Mouse (Mus musculus) small intestine, adult 2 months (tissue): ENCODE results near the gene Cldn7. TPM values are rescaled to one million over a fixed set of nuclear protein-coding genes. Genes with fewer than 3 reads are reported as not detected.
"Not testable (repeated sequence)": the region's sequence is repeated elsewhere in the genome, so short reads cannot be mapped to it uniquely, and the experiment has no call there.

ENCODE experiments used
- H3K27ac ChIP-seq: fragments of 200-500 bp; 2 replicates; pipeline ENCODE4 v1.5.1; 2012; ENCODE audit warnings: low read depth, low read length, control low read depth, inconsistent platforms; ENCODE audit not compliant: insufficient read depth
- H3K27me3 ChIP-seq: fragments of 200-500 bp; 2 replicates; pipeline ENCODE4 v1.6.1; 2012; ENCODE audit warnings: mild to moderate bottlenecking, moderate library complexity, low read length, inconsistent platforms; ENCODE audit not compliant: control insufficient read depth, insufficient read depth
- H3K36me3 ChIP-seq: fragments of 200-500 bp; 2 replicates; pipeline ENCODE4 v1.6.1; 2012; ENCODE audit warnings: mild to moderate bottlenecking, low read length, control low read depth, inconsistent platforms; ENCODE audit not compliant: control insufficient read depth, insufficient read depth
- H3K4me1 ChIP-seq: fragments of 200-500 bp; 2 replicates; pipeline ENCODE4 v1.6.1; 2012; ENCODE audit warnings: low read length, inconsistent platforms, mixed read lengths; ENCODE audit not compliant: control insufficient read depth, insufficient read depth, insufficient read length
- H3K4me3 ChIP-seq: fragments of 200-500 bp; 2 replicates; pipeline ENCODE4 v1.5.1; 2012; ENCODE audit warnings: low read depth, mild to moderate bottlenecking, control low read depth, inconsistent platforms, low read length, moderate library complexity
- CTCF ChIP-seq: fragments of 200-500 bp; IDR thresholded peaks from 2 replicates; pipeline ENCODE4 v1.5.1; 2012; ENCODE audit warnings: low read depth, mild to moderate bottlenecking, control low read depth, inconsistent platforms, low read length, moderate library complexity, mixed read lengths; ENCODE audit not compliant: insufficient replicate concordance, insufficient read length; ENCODE audit errors: extremely low read depth
- POLR2A ChIP-seq: fragments of 200-500 bp; IDR thresholded peaks from 2 replicates; pipeline ENCODE4 v1.6.1; 2012; ENCODE audit warnings: low read depth, mild to moderate bottlenecking, control low read depth, inconsistent platforms, low read length, moderate library complexity
- WGBS: fragments of 180-500 bp; shearing (Covaris S2); methylation state at CpG from one replicate; pipeline ENCODE4 v1.1.7; 2018; 5-methylcytosine and 5-hydroxymethylcytosine counted together
- polyA plus RNA-seq: library from polyadenylated mRNA; depleted of rRNA; stranded (reverse); fragments of >200 nt; gene quantifications from 2 replicates; pipeline ENCODE4 v1.2.3, GENCODE M21; 2012; rRNA removed

The Cldn7 gene
- 521 and 1,844 TPM in 2 replicates for polyA plus RNA-seq

DNA sequence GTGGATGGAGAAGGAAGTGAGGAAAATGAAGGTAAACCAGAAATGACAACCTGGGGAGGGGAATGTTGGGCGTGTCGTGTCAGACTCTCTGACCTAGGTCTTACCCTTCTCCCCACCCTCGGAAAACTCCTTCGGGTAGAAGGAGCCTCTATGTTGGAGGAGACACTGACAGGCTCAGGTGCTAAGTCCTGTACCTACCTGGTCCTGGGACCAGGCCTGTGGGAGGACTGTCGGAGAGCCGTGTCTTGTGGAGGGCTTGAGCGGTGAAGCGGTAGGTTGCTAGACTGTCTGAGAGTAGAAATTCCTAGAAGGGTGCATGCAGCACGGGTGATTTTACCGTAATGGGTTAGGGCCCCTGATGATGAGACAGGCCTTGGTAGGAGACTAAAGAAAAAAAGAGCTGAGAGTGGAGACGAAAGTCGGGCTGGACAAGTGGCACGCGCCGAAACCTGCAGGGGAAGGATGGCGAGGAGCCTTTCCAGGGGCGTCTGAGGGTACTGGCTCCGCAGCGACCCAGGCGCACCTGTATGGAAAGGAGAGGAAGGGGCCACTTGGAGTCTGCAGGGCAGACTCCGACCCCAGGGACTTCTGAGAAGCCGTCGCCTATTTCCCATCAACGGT is at the start of gene Cldn7:
TSS of gene Cldn7 (plus strand) at position 130 of the 621 bp plus-strand sequence.
- Histone ChIP-seq H3K27me3 (no peaks in the 10 kb centered on the region), H3K4me3 (peak within 1 kb of the TSS; percentile 78)
- TF ChIP-seq POLR2A (no peak), CTCF (no peak)

DNA sequence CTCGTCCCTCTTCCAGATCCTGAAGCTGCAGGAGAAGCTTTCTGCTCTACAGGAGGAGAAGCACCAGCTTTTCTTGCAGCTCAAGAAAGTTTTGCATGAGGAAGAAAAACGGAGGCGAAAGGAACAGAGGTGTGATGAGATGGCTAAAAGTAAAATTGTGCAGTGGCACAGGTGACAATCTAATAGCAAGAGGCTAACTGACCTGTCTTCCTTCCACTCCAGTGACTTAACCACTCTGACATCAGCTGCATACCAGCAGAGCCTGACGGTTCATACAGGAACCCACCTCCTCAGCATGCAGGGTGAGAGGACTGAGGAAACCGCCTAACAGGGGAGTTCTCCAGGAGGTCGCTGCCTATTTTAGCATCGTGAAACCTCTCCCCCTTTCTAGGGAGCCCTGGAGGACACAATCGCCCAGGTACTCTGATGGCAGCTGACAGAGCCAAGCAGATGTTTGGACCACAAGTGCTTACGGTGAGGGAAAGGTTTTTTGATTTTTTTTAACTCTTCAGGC is 49.6 kb upstream of the Cldn7 start:
- TF ChIP-seq CTCF (no peak), POLR2A (no peak)
- Histone ChIP-seq H3K4me1 (peaks cover 14% of the 10 kb centered on the region), H3K27ac (no peak overlapping the region), H3K36me3 (peaks cover 58% of the 10 kb centered on the region), H3K4me3 (peak overlapping the region; percentile 92; the same call in 1 of the 2 replicates), H3K27me3 (no peaks in the 10 kb centered on the region)
- 31% methylated on average over 9 of the region's 9 CpGs for WGBS

More for the DNA sequence above, at the start of gene Cldn7:
- H3K27ac ChIP-seq: peak within 1 kb of the TSS; percentile 99
- WGBS: 10% methylated on average over 24 of the region's 24 CpGs
- peaks cover 16% of the 10 kb centered on the region; the same call in 1 of the 2 replicates for H3K4me1 ChIP-seq
- peaks cover 24% of the 10 kb centered on the region for H3K36me3 ChIP-seq

DNA sequence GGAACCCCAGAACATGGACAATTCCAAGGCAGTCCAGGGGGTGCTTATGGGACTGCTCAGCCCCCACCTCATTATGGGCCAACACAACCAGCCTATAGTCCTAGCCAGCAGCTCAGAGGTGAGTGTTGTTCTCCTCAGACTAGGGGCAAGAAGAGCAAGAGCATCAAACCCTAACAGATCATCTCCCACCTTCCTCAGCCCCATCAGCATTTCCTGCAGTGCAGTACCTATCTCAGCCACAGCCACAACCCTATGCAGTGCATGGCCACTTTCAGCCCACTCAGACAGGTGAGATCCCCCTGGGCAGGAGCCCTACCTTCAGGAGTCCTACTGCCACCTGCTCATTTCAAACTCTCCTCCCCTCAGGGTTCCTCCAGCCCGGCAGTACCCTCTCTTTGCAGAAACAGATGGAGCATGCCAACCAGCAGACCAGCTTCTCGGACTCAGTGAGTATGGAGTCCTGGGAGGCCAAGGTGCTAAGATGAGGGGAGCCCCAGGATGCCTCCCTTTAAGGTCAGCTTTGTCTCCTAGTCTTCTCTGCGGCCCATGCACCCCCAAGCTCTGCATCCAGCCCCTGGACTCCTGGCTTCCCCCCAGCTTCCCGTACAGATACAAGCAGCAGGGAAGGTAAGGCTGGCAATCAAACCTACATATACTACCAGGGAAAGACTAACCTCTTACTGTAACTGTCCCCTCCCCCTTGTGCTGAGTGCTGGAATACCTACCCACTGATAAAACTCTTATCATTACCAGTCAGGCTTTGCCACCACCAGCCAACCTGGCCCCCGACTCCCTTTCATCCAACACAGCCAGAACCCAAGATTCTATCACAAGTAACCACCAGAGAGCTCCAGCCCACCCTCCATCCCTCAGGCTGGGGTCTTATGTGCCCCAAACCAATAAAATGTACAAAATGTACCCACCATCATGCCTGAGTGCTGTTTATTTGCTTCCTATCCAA is 48.6 kb upstream of the Cldn7 start:
- TF ChIP-seq CTCF: peak; percentile 12; the same call in 1 of the 2 replicates
- TF ChIP-seq POLR2A: no peak
- no peaks in the 10 kb centered on the region for H3K27me3 ChIP-seq
- peaks cover 50% of the 10 kb centered on the region for H3K36me3 ChIP-seq
- H3K4me1 ChIP-seq: peaks cover 14% of the 10 kb centered on the region
- 42% methylated on average over 5 of the region's 5 CpGs for WGBS
- no peak overlapping the region for H3K4me3 ChIP-seq
- no peak overlapping the region for H3K27ac ChIP-seq

DNA sequence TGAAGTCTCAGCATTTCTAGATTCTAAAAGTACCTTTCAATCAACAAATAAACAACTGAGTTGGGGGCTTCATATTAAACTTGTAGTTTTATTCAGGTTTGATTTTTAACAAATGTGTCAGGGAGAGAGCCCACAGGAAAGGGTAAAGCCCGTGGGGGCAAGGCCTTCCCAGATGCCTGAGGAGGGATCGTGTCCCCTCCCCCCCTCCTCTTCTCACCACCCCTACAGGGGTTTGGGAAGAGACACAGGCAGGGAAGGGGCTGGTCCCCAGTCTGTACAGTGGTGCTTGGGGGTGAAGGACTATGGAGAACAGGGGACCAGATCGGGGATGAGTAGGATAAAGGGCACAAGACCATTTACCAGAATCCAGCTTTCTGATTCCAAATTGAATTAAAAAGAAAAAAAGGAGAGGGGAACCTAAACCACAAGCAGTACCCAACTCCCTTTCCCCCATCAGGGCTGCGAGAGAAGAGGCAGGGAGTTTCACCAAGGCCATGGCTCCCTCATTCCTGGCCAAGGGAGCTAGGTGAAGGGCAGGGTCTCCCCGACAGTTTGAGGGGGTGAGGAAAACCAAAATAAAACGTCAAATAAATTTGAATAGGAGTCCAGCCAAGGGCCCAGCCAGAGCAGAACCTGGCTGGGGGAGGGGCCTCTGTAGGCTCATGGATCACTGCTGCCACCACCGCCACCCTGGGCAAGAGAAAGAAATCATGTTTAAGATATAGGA is 47.8 kb upstream of the Cldn7 start:
- H3K36me3 ChIP-seq: peaks cover 41% of the 10 kb centered on the region
- WGBS: 61% methylated on average over 7 of the region's 7 CpGs

DNA sequence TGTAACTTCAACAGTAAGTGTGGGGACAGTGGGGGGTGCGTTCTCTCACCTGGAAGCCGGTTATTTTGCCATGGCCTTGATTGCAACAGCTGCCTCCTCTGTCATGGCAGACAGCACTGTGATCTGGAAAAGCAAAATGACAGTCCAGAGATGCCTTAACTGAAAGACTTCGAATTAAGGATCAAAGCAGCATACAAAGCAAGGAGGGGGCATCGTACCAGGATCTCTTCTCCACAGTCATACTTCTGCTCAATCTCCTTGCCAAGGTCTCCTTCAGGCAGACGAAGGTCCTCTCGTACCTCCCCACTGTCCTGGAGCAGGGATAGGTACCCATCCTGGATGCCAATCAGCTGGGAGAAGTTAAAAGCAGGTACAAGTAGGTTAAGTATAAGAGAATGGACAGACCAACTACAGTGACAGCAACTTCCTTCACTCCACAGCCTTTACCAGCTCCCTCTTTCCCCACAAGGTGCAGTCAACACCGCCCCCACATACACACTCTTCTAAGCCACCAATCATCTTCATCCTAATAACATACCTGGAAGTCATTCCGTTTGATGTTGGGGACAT is 47.1 kb upstream of the Cldn7 start:
- no peaks in the 10 kb centered on the region for H3K27me3 ChIP-seq
- TF ChIP-seq CTCF (no peak), POLR2A (no peak)
- no peak overlapping the region for H3K4me3 ChIP-seq
- no peak overlapping the region for H3K27ac ChIP-seq
- WGBS: 80% methylated on average over 8 of the region's 8 CpGs
- peaks cover 35% of the 10 kb centered on the region for H3K36me3 ChIP-seq
- peaks cover 14% of the 10 kb centered on the region for H3K4me1 ChIP-seq

More for the DNA sequence above, 47.8 kb upstream of the Cldn7 start:
- H3K27ac ChIP-seq, H3K4me3 ChIP-seq, H3K27me3 ChIP-seq: not testable (repeated sequence)
- H3K4me1 ChIP-seq: peaks cover 14% of the 10 kb centered on the region

DNA sequence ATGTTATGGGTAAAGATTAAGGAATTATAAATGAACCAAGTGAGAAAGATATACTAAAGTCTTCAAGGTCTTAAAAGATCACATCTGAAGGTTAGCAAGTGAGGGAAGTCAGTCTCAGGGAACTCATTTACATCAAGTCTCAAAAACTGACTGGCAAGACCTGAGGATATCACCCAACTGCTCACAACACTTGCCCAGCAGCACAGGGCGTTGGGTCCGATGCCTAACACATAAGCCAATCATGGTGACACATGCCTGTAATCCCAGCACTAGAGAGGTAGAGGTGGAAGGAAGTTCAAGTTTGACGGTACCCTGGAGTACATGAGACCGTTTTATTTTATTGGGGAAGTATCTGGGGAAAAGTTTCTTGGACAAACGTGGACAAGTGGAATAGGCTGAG is 46.5 kb upstream of the Cldn7 start:
- 71% methylated on average over 5 of the region's 5 CpGs for WGBS
- Histone ChIP-seq H3K4me1 (peaks cover 15% of the 10 kb centered on the region), H3K27ac (no peak overlapping the region), H3K36me3 (peaks cover 35% of the 10 kb centered on the region), H3K4me3 (no peak overlapping the region), H3K27me3 (no peaks in the 10 kb centered on the region)
- TF ChIP-seq POLR2A: no peak
- TF ChIP-seq CTCF: no peak
